Mouse (Mus musculus) lung, postnatal 4 days (tissue): ENCODE measurements at regions not wholly inside any gene's neighbourhood (a gene's known extent, or its start where the extent isn't known, plus 50 kb on each side); places are given as distances from the start of the nearest gene placed in this dataset.

ENCODE experiments used
- DNase-seq, 2 experiments: peaks; one replicate each; pipeline ENCODE4 v3.0.0; 2021

DNA sequence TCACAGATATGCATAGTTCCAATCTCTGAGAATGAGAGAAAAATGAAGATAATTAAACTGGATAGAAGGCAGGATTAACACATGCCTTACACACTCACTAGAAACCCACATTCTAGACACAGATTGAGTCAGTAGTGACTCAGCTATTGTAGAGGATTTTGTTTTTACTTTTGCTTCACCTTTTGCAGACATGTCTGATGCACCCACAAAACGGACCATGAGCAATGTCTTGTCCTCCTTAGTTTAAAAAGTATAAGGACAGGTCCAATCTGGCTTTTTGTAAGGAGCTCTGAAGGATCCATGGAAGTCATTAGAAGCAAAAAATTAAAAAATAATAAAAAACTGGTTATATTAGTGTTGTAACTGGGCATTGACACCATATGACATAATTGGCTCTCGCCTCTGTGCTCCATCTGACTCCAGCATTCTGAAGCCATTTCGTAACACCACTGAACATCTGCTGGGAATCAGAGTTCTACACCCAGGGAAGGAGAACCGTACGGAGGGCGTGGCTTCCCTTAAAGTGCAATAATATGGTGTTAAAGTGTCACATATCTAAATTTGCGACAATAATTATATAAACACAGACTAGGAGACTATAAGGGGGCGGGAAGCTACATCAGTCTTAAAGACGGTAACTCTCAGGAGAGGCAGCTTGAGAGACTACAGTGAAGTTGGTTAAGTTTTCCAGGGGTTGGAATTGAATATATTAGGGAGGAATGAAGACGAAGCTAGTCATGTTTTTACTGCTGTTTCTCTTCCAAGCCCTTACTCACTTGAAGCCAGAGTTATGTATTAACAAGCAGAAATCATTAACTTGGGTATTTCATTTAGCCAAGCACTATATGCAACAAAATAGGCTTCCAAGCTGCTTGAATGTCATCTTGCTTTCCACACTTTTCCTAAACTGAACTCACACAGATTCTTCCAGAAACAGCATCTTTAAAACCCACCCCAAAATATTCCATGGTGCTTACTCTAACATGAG is 558.0 kb downstream of the Ebf1 start:
- peak; percentile 19 to 28 for DNase-seq

DNA sequence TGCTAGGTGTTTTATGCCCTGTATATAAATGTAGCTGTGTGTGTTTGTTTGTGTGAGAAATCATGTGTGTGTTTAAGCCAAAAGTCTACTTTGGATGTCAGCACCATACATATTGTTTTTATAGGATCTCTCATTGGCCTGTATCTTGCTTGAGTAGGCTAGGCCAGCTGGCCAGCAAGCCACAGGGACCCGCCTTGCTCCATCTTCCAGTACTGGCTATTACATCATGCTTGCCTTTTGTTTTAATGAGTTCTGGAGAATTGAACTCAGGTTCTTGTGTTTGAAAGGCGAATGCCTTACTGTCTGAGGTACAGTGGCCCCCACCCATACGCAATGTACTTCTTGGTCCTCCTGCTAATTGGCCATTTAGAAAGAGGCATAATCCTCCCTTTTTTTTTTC is 559.9 kb downstream of the Ebf1 start:
- DNase-seq, result no peak

DNA sequence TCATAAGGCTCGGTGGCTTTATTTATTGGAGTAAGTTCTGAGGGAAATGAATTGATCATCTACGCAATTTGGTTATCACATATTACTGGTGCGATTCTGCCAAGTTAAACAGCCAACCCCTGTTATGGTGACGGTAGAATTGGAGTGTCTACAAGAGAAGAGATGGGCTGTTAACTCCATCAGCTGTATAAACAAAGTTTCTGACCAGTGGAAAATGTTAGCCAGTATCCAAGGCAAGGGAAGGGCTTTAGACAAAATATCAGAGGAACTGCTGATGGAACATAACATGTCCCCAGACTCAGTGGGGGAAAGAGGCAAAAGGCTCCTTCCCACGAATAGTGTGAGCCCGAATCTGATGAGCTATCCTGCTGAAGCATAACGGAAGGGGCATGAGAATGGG is 560.9 kb downstream of the Ebf1 start:
- no peak for DNase-seq

DNA sequence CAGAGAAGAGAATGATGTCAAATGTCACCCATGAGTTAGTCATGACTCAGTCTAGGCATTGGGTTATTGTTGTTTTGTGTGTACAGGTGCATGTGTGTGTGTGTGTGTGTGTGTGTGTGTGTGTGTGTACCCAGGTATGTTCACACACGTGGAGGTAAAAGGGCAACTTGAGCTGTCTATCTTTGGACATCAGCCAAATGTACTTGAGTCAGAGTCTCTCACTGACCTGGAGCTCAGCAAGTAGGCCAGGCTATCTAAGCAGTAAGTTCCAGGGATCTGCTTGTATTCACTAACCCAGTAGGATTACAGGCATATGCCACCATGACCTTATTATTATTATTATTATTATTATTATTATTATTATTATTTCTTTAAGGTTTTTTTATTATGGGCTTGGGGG is 561.9 kb downstream of the Ebf1 start:
- no peak for DNase-seq

DNA sequence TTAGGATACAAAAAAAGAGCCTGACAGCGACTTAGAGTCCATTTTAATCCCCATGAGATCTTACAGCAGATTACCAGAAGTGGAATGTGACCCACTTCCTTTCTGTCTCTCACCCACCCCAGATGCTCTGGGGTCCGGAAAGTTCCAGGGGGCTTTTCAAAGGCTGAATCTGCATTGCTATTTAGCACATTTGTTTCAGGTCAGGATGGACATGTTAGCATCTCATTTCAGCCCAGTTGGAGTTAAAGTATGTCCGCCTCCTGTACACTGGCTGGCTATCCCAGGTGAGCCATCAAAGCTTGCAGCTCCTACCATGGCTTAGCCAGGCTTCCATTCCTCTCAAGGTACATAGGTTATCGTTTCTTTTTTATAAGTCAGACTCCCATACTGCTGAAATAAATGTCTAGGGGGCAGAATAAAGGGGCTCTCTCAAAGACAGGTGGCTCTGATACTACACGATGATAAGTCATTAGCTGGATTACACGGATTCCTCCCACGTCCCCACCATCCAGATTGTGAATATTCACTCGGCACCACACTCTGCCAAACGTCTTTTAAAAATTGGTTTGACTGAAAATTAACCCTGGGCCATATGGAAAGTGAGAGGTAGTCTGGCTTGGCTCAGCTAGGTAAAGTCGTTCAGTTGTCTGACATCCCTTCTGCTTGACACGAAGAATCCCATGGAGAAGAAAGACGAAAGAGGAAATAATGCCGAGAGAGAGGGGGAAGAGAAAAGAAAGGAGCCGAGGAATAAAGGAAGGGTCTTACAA is 573.7 kb downstream of the Ebf1 start:
- no peak for DNase-seq

DNA sequence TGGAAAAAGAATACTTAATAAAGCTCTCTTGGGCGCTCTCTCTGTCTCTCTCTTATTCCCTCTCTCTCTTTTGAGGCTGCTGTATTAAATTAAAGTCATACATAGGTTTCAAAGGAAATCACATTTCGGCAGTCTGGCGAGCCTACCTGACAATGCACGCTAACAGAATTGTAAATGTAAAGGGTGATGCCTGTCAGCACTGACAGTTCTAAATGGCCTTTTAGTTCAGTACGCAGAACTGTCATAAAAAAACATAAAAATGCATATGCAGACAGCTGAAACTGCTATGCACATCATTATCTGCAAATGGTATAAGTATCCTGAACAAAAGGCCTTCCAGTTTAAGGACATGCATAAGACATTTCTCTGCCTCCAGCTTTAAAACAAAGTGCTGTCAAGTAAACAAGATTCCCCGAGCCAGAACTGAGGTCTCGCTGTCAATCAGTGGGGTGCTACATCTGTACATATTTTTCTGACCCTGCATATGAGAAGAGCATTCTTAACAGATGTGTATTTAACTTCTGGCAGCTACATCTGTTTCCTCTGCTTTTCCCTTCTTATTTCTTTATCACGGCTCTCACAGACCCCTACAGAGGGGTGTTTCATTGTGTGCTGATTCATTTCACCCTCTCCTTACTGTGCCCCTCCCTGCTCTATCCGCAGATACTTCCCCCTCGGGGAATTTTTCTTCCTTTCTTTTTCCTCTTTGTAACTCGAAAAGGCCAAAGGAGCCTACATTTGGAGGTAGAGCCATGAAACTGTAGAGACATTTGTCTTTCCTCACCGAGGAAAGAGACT is 574.5 kb downstream of the Ebf1 start:
- no peak for DNase-seq

DNA sequence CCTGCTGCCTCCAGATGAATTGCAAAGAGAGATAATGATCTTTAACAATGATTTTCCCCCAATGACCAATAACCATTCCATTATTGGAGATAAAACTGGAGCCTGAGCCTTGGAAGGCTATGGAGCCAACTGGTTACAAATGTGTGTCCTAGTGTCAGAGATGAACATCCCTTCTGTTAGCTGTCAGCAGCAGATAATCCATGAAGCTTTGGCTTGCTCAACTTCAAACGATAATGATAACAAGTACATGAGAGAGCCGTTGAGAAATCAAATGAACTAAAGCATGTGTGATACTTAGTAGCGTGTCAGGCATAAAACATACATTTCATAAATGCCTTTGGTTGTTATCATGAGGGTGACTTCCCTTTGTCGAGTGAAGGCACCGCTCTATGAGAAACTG is 576.2 kb downstream of the Ebf1 start:
- no peak for DNase-seq

DNA sequence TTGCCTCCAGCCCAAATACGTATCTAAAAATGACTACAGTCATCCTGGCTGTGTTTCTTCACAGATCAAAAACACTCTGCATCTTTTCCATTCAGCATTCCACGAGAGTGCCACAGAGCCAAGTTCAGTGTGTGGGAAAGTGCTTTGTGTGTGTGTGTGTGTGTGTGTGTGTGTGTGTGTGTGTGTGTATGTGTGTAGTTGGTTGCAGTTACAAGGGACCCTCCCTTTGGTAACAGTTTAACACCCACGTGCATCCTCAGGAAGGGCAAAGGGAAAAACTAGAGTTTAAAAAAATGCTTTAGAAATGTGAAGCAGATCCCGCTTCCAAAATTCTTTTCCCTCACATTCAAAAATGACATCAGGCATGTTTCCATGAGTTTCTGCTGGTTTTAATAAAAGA is 582.4 kb downstream of the Ebf1 start:
- DNase-seq, result peak in 1 of 2 experiments; percentile 9

DNA sequence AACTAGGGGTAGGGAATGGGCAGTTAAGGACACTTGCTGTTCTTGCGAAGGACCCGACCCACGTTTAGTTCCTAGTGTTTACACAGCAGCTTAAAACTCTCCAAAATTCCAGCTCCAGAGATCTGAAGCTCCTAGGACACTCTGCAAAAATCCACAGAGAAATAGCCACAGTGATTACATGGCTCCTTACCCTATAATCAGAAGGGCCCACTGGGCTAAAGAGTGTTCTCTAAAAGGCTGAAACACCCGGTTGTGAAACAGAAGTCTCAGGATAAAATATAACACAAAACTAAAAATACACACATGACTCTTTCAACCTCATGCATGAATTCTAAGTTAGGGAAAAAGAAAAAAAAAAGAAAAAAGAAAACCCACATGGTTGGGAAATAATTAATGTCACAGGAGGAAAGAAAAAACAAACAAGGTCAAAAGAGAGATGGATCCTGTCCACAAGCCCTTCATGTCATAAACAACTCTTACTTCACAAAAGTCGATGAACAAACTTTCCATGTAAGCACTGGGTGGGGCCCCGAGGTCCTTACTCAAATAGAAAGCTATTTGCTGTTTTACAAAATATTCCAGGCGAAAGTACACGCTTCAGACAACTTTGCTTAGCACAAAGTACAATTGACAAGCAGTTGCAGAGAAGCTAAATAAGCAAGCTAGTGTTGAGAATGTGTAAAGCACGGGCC is 583.7 kb downstream of the Ebf1 start:
- peak in 1 of 2 experiments; percentile 27 for DNase-seq

DNA sequence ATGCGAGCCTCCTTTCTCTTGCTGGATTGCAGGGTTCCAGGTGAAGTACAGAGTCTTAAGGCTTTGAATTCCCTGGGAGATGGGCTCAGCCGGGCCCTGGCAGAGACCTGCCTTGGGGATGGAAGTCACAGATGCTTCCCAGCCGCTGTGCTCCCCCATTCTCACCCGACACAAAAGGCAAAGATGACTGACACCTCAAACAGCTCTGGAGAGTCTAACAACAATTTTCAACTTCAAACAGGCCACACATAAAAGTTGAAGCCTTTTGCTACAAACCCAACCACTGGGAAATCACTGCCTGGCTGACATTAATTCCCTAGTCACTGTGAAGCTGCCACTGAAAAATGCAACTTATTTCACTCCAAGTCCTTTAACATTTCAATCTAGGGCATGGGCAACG is 586.3 kb downstream of the Ebf1 start:
- no peak for DNase-seq

DNA sequence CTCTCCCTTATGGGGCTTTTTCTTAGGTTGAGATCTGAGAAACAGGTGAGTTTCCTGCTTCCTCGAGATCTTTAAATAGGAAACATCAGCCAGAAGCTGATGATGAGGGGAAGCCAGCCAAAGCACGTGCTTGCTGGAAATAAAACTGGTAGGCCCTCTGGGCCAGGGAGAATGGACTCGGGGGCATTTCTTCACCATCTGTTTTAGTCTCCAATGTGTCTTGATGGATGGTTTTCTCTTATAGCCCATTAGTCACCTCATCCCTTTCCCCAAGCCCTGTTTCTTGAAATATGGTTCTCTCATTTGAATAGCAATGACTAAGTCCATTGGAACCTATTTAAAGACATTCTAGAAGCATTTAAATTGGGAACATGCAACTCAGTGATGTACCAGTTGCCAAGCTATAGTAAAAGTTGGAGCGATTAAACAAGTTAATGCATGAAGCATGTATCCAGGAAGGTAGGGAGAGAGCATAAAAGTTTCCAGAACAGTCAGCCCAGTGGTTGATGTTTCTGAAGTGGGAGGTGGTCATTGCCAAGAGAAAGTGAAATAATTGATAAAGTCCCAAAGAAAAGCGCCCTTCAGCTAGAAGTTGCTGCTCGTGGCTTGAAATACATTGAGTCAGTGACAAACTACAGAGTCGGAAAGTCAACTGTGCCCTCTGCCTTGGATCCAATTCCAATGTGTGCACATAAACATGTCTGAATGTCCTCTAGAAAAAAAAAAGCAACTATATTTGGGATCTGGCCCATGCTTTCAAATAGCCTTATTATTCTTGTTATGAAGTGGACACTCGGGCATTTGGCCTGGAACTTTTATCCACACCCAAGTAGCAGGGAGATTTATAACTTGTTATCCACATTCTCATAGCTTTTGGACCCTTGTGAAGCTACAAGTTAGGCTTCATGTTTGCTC is 589.8 kb downstream of the Ebf1 start:
- no peak for DNase-seq

DNA sequence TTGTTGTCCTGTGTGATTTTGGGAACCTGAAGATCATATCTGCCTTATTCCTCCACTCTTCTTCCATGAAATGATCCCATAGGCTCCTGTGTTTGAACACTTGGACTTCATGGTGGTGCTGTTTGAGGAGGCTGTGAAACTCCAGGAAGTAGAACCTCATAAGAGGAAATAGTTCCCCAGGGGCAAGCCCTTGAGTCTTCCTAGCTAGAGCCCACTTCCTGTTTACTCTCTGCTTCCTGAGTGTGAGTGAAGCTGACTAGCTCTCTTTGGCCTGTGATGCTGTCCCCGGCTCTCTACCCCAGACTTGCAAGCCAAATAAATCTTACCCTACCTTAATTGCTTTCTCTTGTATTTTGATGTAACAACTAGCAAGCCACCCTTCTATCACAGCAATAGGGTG is 597.0 kb downstream of the Ebf1 start:
- no peak for DNase-seq

DNA sequence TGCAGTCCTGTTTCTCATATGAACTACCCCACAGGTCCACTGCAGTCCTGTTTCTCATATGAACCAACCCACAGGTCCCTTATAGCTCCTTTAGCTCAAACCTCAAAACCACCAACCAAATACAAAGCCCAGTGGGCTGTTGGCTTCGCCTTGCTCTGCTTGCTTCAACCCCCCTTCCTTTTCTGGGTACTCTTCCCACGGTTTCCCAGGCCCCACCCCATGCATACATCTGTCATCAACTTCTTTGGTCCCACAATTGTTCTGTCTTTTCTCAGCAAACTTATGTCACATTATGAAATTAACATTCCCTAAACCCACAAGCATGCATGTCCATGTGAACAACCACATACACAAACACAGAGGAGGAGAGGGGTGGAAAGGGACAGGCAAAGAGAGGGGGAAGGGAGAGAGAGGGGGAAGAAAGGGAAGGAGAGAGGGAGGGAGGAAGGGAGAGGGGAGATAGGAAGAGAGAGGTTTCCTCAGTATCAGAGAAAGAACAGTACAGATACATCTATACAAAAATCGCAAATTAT is 599.9 kb downstream of the Ebf1 start:
- peak in 1 of 2 experiments; percentile 35 for DNase-seq

DNA sequence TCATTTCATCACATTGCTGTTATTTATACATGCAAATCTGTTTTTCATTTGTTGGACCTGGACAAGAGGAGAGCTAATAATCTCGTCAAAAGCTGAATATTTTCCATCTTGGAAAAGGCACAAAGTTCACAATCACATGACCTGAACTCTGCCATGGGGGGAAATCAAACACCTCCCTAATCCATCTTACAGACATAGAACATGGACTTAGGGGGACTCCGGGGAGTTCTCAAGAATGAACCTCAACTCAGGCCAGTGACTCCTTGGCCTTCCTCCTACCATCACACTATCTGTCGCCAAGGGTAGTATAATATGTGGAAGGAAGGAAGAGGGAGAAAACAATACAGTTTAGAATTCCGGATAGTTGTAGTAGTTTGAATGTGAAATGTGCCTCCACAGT is 602.1 kb downstream of the Ebf1 start:
- no peak for DNase-seq

DNA sequence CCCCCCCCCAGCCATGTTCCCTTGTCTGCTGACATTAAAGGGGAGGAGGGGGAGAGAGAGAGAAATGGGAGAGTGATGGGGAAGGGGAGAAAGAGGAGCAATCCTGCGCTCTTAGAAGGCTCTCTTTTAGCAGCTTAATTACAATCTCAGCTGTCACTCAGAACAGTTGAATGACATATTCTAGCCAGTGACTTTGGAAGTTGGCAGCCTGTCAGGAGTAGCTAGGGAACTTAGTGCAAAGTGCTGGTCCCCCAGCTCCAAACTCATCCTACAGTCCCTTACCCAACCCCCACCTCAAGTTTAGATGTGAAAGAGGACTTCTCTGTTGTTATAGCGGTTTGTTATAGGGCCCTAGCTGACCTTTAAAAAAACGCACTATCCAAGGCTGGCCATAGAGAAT is 604.9 kb downstream of the Ebf1 start:
- DNase-seq, result no peak

DNA sequence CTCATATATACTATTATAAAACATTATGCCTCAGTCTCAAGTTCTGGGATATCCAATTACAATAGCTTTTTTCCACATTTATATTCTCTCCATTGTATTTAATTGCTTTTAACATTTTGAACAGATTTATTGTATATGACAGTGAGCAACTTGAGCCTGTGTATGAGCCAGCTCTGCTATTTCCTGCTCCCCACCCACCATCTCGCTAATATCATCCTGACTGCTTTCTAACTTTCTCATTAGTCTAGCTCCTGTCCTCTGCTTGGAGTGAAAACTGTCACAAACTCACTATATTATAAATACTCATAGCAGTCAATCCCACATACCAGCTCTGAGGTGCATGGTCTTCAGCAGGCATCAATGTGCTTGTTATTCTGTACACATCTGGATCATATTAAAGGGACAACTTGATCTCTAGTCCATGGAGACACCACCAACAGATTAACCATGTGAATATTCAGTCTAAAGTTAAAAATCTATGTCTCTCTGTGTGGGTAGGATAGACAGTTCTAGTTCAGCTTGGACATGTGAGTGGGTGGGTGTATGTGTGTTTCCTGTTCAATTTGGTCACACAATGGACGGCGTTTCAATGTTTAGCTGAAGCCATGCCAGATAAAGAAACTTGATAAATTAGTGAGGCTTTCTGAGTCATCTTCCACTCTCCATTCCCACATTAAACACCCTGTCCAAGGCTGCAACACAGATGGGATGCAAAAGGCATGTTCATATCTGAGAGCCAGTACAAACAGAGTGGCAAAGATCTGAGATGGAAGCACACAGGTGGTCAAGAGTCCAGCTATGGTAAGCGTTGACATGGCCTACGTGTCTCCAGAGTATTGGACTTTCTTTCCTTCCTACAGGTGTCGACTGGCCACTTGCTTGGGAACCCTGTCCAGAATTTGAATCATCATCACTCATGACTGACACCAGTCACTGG is 616.1 kb upstream of the Clint1 start:
- no peak for DNase-seq

DNA sequence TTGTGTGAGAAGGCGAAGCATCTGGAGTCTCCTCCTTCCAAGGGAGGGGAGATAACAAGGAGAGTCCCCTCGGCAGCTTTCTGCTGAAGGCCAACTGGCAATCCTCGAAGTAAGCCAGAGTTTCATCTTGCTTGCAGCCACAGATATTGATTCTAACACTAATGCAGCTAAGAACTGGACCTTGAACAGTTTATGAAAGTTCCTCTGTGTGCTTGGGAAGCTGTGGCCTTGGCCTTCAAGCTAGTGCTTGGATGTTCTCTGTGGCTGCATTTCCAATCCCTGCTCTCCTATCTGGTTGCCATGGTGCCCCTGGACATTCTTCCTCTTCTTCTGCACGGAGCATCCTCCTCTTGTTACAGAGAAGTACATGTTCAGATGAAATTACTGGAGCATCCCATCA is 614.8 kb upstream of the Clint1 start:
- no peak for DNase-seq

DNA sequence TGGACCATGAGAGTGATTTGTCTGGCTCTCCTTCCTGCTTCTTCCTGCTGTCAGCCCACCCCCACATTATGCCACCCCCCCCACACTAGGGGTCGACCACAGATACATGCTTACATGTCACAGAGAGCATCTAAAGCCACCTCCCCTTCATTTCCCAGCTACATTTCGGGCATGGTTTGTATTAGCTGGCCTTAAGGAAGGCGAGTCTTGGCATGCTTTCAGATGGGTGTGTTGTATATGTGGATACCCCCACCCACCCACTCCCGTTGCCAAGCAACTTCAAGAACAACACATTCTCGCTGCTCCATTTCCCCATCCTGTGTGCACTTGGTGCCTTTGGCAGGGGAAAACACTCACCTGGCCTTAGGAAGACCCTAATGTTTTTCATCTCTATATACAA is 612.8 kb upstream of the Clint1 start:
- peak; percentile 26 to 35 for DNase-seq

DNA sequence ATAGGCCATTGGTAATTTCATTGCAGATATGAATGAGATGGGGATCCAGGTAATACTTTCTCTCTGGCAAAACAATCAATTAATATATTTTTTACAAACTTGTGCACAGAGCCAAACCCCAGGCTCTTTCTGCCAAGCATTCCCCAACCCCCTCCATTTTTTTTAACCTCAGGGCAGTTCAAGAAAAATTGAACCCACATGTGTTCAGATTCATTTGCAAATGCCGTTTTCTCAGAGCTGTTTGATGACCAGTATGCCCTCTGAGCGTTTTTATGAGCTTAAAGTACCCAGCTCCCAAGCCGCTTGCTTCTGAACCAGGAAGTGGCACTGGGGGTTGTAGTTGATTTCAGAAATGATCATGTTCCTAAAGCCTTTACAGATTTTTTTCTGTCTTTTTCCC is 611.4 kb upstream of the Clint1 start:
- no peak for DNase-seq

DNA sequence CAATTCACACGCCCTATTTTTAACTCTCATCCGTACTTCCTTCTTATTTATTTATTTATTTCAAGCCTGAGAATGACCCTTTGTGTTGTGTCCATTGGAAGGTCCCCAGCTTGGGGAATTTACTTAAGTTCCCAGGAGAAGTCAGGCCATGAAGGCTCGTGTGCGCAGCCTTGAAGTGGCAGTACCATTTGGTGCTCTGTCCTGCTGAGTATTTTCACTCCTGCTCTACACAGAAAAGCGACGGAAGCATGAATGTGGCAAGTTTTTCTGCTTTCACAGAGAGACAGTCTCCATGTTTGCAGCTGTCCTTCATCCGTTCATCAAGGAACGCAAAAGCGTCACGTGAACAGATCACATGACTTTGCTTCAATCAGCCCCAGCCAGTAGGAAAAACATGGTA is 610.2 kb upstream of the Clint1 start:
- no peak for DNase-seq
